Mouse (Mus musculus) kidney, adult 18-20 months (tissue): ENCODE measurements around the gene Ssr2.
A peak's percentile ranks its signal among the peaks of the same experiment; 100 is the strongest.

Experiments used
- DNase-seq: peaks from one replicate; pipeline ENCODE4 v3.0.0; 2021

The Ssr2 gene

GRCm38 (mm10) chr3:88626316-88626715 is 50.6 kb downstream of the Ssr2 start:
- DNase-seq: no peak

GRCm38 (mm10) chr3:88627114-88627513 is 51.4 kb downstream of the Ssr2 start:
- no peak for DNase-seq

- DNase-seq: no peak
Measured at GRCm38 (mm10) chr3:88627535-88627934, 51.9 kb downstream of the Ssr2 start.

- no peak for DNase-seq
Measured at GRCm38 (mm10) chr3:88628766-88629165, 53.1 kb downstream of the Ssr2 start.

GRCm38 (mm10) chr3:88629244-88629643 is 53.6 kb downstream of the Ssr2 start:
- DNase-seq: no peak

- DNase-seq: no peak
Measured at GRCm38 (mm10) chr3:88630018-88630417, 54.3 kb downstream of the Ssr2 start.

GRCm38 (mm10) chr3:88630849-88631341 is 55.2 kb downstream of the Ssr2 start:
- no peak for DNase-seq

- no peak for DNase-seq
Measured at GRCm38 (mm10) chr3:88631921-88632587, 56.4 kb downstream of the Ssr2 start.

GRCm38 (mm10) chr3:88633056-88633455 is 57.4 kb downstream of the Ssr2 start:
- DNase-seq: no peak

GRCm38 (mm10) chr3:88635506-88636275 is 60.0 kb downstream of the Ssr2 start:
- peak; percentile 44 for DNase-seq

- no peak for DNase-seq
Measured at GRCm38 (mm10) chr3:88636555-88636986, 60.9 kb downstream of the Ssr2 start.

GRCm38 (mm10) chr3:88637134-88637533 is 61.5 kb downstream of the Ssr2 start:
- no peak for DNase-seq
